Mouse (Mus musculus) gastrocnemius, postnatal 14 days (tissue): ENCODE data around the gene Sept9. TPM values are rescaled to one million over a fixed set of nuclear protein-coding genes. Genes with fewer than 3 reads are reported as not detected.
A peak's percentile ranks its signal among the peaks of the same experiment; 100 is the strongest.

ENCODE experiments used
- DNase-seq: peaks from one replicate; pipeline ENCODE4 v3.0.0; 2021; ENCODE audit warnings: mixed read lengths
- intact Hi-C: fragments of 180-260 bp; cut with DNase I; formaldehyde crosslinking; loops from one replicate; pipeline ENCODE4 v1.15.1; 2025; ENCODE audit warnings: low total_unique reads
- total RNA-seq, 2 experiments: library from RNA; stranded (reverse); gene quantifications; 2 replicates each; pipeline ENCODE4 v1.2.3; 2021

The Sept9 gene
- total RNA-seq, 2 experiments from 2014 or later = 27.2 to 34.0 TPM

DNA sequence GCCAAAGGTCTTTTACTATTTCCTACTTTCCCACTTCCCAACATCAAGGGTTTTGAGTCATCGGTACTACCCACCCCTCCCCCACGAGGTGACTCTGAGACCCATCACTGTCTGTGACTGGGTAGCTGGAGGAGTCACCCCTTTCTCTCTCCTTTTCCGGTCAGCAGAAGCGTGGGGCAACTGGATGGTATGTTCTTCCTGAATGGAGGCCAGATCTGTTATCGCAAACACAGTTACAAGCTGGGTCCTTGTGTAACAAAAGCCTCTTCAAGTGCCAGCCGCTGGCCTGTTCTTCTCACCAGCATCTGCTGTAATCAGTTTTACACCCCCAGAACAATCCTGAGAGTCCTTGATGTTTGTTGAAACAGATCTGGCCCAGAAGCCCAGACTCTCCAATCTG is 70.5 kb downstream of the Sept9 start:
- intact Hi-C loops = loop anchor here (5.0 kb wide), 1 partner anchor 42 kb away; no protein-coding TSS in a partner anchor
- no peak for DNase-seq

DNA sequence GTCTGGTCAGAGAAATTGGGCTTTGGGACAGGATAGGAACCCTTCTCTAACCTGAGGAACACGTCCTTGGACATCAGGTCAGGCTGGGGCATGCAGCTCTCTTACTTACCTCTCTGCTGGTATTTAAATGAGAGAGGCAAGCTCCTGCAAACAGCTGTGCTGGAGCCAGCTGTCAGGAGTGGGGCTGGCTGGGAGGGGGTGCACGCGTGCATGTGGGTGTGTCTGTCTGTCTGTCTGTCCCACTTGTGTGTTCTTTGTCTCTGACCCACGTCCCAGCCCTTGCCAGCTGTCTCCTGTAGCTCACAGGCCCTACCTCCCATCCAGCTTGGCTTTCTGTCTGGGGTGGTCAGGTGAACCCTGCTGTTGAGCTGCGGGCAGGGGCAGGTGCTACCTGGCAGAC is 75.5 kb downstream of the Sept9 start:
- intact Hi-C loops = loop anchor here (5.0 kb wide), 1 partner anchor 37 kb away; no protein-coding TSS in a partner anchor
- no peak for DNase-seq

DNA sequence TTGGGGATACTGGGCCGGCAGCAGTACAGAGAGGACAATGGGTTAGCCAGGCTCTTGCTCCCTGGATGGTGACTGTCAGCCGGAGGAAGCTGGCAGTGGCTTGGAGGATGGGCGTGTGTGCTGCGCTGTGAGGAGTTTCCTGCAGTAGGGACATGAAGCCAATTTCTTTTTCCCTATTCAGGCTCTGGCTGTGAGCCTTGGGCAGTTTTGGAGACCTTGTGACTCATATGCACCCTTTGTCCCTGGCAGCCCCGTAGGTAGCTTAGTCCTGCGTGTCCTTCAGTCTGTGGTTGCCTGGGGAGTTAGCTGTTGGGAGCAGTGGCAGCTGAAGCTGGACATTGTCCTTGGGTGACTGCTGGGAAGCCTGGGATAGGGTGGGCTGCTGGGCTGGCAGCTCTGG is 76.5 kb downstream of the Sept9 start:
- intact Hi-C loops = no loop called here
- DNase-seq = peak; percentile 60

DNA sequence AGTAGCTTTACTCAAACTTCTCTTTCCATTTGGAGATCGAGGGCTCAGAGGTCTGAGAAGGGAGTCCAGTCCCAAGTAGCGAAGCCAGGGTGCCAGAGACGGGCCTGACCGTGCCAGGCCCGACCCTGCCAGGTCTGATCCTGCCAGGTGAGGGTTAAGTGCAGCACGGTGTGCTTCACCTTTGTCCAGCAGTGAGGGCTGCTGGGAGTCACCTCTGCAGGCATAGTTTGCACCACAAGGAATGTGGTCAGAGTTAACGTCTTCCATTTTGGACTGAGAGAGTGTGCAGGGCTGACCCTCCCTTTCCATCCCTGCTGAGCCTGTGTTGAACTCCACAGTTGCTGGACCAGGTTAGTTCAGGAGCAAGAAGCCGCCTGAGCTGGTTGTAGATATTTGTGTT is 77.5 kb downstream of the Sept9 start:
- DNase-seq = no peak
- intact Hi-C loops = no loop called here

DNA sequence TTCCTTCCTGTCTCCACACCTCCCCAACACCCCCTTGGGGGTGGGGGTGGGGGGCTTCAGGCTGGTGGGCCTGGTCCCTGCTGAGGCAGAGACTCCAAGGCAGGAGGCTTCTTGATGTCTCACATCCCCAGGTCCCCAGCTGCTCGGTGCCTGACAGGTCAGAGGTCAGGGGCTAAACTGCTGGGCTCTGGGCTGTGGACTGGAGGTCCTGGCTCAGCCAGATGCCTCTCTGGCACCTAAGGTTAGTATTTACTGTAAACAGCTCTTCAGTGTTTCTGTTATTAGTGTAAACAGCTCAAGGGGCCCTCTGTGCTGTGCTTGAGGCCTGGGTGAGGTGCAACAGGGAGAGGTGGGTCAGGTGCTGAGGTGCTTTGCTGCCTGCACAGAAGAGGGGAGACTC is 78.7 kb downstream of the Sept9 start:
- no peak for DNase-seq
- intact Hi-C loops = no loop called here

DNA sequence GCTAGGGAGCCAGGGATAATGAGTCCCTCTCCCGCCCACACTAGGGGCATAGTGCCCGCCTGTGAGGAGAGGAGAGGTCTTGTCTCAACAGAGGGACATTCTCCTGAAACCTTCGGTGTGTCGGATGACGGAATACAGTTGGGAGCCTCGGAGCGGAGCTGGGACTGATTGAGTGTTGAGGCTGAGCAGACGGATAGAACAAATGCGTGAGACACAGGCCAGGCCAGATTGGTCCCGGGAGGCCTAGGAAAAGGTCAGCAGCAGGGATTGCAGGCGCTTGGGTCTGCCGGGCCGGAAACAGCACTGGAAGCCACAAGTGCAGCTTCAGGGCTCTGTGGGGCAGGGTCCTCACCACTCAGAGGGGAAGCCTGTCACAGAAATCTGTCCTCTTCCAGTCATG is 79.1 kb downstream of the Sept9 start:
- DNase-seq = peak; percentile 50
- intact Hi-C loops = no loop called here

DNA sequence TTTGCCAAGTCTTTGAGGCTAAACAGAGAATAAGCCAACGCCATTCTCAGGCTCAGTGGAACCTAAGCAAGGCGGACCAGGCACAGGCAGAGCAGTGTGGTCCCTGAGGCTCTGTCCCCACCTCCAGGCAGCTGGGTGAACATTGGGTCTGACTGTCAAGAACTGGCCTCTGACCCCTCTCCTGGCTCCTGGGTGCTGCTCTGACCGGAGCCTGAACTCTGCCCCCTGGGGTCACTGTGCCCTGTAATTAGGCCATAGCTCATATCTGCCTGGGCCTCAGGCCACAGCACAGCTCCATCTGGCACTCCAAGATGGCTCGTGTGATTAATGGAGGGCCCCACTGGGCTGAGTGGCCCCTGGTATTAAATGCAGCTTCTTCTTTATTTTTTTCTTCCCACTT is 80.5 kb downstream of the Sept9 start:
- intact Hi-C loops = no loop called here

DNA sequence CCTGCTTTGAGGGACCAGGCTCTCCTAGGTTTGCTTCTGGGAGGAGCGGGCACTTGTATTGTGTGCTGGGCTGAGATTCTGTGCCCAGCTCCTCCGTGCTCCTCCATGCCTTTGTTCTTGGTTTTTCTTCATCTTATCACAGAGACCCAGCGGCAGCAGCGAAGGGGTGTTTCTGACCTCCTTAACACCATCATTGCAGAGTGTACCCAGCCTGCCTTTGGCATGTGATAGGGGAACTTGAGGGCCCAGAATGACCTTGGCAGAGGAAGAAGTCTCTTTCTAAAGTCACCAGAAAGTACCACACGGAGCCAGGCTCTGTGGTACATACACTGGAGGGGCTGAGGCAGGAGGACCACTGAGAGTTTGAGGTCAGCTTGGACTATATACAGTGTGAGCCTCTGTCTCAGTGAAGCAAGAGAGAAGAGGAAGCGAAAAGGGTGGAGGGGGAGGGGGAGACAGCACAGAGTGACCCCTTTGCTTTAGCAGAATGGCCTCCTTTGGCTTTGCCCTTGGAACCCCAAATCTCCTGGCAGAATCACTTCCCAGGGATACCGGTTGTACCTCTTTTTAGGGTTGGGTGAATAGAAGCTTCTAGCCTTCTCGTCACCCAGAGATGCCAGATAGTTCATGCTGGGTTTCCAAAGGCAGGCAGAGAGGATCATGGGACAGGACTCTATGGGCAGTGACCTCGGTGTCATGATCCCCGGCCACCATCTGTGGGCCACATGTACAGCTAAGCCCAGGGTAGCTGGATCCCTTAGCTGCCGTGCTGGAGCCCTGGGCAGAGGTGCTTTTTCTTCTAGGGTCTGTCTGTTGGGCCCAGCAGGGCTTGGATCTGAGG is 83.8 kb downstream of the Sept9 start:
- intact Hi-C loops = no loop called here
- no peak for DNase-seq

More for the DNA sequence above, 80.5 kb downstream of the Sept9 start:
- no peak for DNase-seq

DNA sequence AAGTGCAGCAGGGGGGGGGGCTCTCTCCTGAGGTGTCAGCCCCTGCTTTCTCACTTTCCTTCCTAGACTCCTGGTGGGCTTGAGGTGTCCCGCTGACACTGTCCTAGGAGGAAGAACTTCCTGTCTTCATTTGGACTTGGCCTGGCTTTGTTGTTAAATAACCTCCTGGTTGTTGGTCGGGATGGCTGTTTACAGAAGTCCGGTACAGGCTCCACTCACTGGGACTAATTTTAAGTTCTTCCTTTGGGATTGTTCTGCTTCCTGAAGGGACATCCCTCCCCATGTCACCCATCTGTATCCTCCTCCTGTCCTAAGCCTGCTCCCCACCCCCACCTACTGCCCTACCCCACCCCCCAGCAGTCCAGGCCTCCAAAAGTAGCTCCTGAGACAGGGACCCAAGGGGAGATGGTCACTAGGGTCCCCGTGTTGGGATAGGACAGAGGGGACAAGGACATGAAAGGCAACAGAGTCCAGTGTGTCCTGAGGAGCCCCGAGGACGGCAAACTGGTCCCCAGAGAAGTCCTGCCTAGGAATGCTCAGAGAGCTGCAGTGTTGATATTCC is 84.5 kb downstream of the Sept9 start:
- DNase-seq = no peak
- intact Hi-C loops = no loop called here

DNA sequence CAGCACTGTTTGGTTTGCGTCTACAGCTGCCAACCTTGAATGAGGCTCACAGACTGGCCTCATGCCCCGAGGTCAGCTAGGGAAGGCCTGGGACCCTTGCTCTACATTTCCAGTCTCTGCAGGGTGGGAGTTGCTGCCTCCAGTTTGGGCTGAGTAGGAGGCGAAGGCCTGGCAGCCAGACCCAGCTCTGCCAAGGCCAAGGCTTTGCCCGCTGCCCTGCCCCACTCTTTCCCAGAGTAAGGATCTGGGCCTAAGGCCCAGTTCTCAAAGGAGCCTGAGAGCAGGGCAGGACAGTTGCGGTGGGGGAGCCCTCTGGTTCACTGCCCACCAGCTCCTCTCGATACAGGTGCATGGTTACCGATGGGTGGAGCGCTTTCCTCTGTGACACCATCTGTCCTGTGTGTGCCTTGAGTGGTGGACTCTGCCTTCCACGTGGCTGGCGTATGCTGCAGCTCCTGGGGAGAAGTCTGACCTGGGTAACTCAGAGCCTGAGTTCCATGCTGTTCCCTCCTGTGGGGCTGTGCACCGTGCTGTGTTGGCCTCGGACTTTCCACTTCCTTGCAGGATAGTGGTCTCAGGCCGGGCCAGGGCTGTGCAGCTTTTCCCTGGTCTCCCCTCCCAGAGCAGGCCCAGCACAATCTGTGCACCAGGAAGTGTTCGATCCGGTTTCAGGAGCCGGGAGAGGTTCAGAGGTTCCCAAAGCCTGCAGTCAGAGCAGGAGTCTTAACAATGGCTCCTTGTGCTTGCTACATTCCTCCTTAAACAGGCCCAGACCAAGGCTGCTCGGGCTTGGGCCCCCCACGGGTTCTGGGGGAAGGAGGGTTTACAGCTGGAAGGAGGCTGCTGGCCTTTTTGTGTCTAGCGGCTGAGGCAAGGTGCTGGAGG is 85.5 kb downstream of the Sept9 start:
- intact Hi-C loops = no loop called here
- no peak for DNase-seq

DNA sequence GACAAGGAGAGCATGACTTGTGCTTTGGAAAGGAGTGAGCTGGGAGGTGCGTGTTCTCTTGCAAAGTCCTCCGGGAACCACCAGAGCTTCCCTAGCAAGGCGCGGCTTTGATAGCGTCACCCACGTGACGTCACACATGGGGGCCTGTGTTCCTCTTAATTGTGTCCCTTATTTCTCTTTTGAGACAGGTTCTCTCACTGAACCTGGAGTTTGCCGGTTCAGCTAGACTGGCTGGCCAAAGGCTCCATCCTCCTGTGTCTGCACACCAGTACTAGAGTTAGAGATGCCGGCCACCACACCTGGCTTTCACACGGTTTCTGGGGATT is 86.1 kb downstream of the Sept9 start:
- intact Hi-C loops = no loop called here
- no peak for DNase-seq

DNA sequence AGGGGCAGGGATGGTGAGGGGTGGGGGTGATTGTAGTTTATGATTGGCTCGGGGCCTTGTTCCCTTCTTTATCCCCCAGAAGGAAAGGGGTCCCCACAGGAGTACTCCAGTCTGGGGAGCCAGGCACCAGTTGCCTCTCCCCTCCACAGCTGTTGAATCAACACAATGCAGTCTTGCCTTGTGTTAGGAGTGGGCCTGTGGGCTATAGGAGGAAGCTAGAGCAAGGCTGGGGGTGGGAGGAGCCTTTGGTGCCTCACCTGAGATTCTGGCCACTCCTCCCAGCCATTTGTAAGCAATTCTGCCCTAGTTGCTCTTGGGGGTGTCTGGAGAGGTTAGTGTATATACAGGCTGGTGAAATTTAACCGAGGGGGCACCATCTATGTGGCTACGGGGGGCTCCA is 88.3 kb downstream of the Sept9 start:
- no peak for DNase-seq
- intact Hi-C loops = no loop called here

DNA sequence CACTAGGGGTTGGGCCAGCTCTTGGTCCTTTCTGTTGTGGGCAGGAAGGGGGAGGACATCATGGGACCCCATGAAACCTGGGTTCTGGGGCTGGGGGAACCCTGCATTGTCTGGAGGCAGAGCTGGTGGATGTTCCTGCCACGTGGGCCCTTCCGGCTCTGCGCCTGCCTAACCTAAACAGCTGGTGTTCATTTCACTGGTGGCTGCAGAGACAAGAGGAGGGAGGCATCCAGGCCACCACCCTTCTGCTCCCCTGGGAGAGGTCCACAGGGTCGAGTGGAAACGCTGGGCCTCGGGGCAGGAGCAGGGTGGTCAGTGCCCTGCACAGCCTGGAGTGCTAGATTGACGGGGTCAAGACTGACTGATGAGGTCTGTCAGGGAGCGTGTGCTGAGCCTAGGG is 89.3 kb downstream of the Sept9 start:
- no peak for DNase-seq
- intact Hi-C loops = no loop called here

DNA sequence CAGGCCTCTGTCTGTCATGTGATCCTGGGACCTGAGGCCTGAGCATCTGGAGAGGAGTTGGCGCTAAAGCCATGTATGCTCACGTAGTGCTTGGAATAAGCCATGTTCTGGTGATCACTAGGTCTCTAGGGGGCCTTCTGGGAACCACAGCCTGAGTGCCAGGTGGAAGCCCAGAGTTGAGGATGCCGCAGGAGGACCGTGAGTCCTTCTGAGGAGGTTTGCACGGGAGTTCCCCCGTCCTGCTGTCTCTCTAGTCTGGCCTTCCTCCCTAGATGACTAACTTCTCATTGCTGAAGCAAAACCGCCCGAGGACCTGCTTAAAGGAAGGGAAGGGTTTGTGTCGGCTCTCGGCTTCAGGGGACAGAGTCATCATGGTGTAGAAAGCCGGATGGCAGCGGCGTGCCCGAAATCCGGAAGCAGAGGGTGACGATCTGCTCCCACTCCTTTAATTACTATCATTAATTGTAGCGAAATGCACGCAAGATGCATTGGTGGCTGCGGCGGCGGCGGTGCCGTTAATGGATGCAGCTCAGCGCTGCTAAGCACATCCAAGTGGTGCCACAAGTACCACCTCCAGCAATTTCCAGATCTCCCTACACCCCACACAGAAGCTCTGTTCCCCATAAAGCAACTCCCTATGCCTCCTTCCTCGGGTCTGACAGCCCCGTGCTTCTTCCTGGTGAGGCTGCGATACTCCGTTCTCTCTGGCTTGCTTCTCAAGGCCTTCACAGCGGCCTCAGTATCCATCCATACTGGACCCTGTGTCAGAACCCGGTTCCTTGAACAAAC is 92.0 kb downstream of the Sept9 start:
- no peak for DNase-seq
- intact Hi-C loops = loop anchor here (10.0 kb wide), 1 partner anchor 47 kb away; no protein-coding TSS in a partner anchor

DNA sequence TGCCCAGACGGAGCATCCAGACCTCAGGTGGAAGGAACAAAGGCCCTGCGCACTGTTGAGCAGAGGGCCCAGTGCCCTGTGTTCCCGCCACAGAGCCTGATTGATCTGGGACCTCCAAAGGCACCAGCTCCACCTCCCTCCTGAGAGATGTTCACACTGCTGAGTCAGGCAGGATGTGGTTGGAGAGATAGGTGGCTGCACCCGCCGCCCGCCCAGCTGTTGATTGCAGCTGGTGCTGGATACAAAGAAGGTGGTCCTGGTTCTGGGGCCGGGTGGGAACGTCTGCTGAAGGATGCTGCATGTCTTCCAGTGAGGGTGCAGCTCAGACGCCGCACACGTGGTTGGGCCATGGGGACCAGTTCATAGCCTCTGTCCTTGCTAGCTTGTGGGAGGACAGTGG is 93.0 kb downstream of the Sept9 start:
- DNase-seq = no peak
- intact Hi-C loops = loop anchor here (10.0 kb wide), 1 partner anchor 48 kb away; no protein-coding TSS in a partner anchor

DNA sequence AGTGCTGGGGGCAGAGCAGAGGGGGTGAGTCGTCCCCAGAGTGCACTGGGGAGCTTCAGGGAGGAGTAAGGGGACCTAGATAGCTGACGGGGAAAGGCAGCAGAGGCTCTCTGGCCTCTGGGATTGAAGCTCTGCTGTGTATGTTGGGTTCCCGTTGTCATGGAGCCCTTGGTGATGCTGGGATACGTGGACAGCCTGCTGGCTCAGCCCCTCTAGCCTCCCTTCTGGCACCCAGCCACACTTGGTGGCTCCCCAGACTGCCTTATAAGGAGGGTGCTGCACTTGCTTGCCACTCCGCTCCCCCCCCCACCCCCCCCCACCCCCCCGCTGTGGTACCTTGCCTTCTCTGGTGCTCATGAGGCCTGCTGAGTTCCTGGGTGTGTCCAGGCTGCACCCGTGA is 95.8 kb downstream of the Sept9 start:
- no peak for DNase-seq
- intact Hi-C loops = loop anchor here (10.0 kb wide), 1 partner anchor 50 kb away; no protein-coding TSS in a partner anchor

DNA sequence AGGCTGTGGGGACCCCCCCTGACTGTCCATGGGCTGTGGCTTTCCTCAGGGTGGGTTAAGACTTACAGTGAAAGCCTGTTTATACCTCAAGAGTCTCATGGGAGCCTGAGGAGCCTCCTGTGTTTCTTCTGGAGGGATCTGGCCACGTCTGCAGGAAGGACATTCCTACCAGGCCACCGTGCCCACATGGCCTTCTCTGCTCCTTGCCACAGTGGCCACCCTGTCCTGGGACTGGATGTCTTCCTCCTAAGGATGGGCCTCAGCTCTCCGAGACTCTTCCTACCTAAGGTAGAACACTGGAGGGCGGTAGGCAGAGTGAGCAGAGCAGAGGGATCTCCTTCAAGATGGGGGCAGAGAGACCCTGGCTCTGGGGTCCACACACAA is 96.6 kb downstream of the Sept9 start:
- DNase-seq = no peak
- intact Hi-C loops = loop anchor here (10.0 kb wide), 1 partner anchor 51 kb away; no protein-coding TSS in a partner anchor

DNA sequence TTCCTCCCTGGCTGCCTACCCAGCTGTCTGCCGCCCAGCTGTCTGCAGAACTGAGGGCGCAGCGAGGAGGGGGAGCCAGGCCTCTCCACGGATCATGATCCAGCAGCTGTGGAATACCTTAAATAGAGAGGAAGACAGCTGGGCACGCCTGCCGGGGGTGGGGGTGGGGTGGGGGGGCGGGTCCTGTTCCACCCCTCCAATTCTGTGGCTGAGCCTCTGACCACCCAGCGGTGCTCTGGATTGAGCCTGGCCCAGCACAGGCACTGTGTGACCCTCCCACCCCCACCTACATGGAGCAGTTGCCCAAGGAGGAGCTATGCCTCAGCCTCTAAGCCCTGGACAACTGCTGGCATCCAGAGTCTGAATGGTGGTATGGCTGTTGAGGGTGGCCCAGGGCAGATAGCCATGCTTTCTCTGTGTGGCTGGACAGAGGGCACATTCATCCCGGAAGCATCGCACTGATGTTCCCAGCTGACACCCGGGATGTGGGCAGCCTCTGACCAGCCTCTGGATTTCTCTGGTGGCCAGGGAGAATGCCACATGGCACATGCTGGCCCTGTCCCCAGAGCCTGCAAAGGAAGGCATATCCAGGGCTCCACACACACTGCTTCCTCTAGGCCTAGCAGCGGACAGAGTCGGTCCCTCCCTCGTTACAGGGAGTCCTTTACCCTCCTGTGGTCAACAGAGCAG is 97.2 kb downstream of the Sept9 start:
- DNase-seq = peak; percentile 46
- intact Hi-C loops = loop anchor here (10.0 kb wide), 1 partner anchor 52 kb away; no protein-coding TSS in a partner anchor
